Mouse (Mus musculus) cerebellum, adult 2 months (tissue): ENCODE results near the gene Kcnj6.

Experiments used
- CTCF ChIP-seq: fragments of 200-500 bp; IDR thresholded peaks from 2 replicates; pipeline ENCODE4 v1.5.1; 2011; ENCODE audit warnings: low read depth, mild to moderate bottlenecking, control low read depth, low read length, moderate library complexity, borderline replicate concordance; ENCODE audit not compliant: insufficient read depth
- POLR2A ChIP-seq: fragments of 200-500 bp; IDR thresholded peaks from 2 replicates; pipeline ENCODE4 v1.6.1; 2011; ENCODE audit warnings: low read length, control low read depth, borderline replicate concordance; ENCODE audit not compliant: insufficient read depth

DNA sequence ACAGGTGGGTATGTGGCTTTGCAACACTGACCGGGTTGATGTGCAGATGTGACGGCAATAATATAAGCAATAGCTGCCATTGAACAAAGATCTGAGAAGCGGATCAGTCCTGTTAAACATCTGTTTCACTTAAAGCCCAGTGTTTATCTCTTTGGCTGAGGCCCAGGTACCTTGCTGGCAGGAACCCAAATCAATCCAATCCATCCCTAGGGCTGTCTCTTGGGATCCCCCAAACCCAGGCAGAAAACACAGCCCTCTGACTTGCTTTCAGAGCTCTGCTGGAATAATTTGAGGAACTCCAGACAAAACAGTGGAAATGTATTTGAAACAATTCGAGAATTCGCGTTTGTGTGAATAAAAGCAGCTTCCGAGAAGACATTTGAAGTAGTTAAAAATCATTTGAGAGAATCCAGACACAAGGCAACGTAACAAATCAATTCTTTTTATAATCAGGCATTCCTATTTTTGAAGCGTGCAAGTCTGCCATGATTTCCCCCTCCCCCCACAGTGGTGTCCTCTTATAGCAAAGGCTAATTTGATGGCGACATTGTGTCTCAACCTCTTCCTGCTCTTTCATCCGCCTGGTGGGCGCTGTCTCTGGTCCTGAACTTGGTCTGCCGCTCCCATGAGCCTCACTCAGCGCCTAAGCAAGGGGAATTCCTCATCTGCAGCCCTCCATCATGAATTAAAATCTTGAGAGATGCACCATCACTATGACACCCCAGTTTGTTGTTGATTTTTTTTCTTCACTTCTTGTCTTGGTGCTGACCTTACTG, 25.2 kb downstream of the Kcnj6 start:
- TF ChIP-seq CTCF (no peak), POLR2A (no peak)
